Mouse (Mus musculus): ENCODE measurements at regions not wholly inside any gene's neighbourhood (a gene's known extent, or its start where the extent isn't known, plus 50 kb on each side); places are given as distances from the start of the nearest gene placed in this dataset.
A peak's percentile ranks its signal among the peaks of the same experiment; 100 is the strongest.

DNA sequence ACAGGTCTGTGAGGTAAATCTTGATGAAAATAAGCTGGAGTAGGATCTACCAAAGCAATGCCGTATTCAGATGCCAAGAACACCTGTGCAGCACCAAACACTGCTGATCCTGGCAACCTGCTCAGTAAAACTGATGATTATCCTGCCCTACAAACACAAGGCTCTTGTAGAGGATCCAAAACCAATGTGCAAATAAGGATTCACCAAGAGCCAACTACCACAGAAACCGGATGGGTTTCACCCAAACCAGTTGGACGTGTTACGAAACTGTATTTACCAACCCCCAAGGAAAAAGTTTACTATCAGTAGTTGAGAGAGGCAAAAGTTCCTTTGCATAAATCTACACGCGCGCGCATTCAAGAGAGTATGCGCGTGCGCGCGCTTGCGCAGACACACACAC, 120.8 kb upstream of the Il15 start:
- no peak for ATAC-seq (replicated peaks in 1 of 2; ENCODE audit: insufficient read depth in 1 of 2, low FRiP score in 2 of 2, low TSS enrichment in 1 of 2, low read depth in 1 of 2, poor library complexity in 2 of 2, severe bottlenecking in 2 of 2)

DNA sequence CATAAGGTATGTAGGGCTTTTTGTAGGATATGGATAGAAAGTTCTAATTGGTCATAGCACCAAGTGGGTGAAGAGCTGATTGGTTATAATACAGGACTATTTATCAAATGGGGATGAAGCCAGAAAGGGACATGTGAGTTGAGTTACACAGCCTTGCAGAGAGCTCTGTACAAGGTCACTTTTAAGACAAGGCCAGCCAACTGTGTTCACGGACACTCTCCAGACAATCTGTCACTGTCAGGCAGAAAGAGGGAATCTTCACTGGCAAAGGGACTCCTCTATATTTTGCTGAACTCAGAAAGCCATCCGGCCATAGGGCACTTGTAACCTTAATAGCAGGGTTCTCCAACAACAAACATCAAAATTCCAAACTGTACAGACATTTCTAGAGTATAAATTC, 95.5 kb upstream of the Il15 start:
- no peak for ATAC-seq (replicated peaks in 1 of 2; ENCODE audit: insufficient read depth in 1 of 2, low FRiP score in 2 of 2, low TSS enrichment in 1 of 2, low read depth in 1 of 2, poor library complexity in 2 of 2, severe bottlenecking in 2 of 2)

DNA sequence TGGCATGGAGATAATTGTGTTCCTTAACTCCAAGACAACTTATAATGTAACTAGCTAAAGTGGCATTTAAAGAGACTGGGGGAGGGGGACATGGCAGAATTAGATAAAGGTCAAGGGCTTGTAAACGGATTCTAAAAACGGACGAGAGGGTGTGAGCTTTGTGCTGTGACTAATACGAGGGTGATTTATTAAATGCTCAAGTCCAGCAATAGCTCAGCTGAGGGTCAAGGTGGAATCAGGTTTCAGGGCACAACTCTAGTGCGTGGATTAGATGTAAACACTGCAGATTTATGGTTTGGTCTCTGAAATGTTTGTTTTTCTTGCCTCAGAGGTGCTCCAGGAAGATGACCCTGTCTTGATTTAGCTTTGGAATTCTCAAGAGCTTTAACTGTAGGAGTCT, 74.8 kb upstream of the Il15 start:
- ATAC-seq (replicated peaks in 1 of 2; ENCODE audit: insufficient read depth in 1 of 2, low FRiP score in 2 of 2, low TSS enrichment in 1 of 2, low read depth in 1 of 2, poor library complexity in 2 of 2, severe bottlenecking in 2 of 2), result no peak

DNA sequence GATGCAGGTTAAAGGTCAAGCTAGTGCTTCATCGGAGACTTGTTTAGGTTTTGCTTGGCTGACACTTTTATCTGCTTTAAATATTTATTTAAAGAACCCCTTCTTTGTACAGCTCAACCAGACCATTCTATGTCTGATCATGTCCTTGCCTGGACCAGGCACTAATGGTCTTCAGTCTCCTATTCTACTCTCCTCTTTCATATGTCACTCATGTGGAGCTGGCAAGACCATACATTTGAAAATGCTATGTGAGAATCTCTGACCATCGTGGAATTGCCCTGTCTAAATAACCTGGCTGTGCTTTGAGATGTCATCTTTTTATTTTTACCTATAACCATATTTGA, 74.4 kb upstream of the Il15 start:
- ATAC-seq (replicated peaks in 1 of 2; ENCODE audit: insufficient read depth in 1 of 2, low FRiP score in 2 of 2, low TSS enrichment in 1 of 2, low read depth in 1 of 2, poor library complexity in 2 of 2, severe bottlenecking in 2 of 2), result no peak

DNA sequence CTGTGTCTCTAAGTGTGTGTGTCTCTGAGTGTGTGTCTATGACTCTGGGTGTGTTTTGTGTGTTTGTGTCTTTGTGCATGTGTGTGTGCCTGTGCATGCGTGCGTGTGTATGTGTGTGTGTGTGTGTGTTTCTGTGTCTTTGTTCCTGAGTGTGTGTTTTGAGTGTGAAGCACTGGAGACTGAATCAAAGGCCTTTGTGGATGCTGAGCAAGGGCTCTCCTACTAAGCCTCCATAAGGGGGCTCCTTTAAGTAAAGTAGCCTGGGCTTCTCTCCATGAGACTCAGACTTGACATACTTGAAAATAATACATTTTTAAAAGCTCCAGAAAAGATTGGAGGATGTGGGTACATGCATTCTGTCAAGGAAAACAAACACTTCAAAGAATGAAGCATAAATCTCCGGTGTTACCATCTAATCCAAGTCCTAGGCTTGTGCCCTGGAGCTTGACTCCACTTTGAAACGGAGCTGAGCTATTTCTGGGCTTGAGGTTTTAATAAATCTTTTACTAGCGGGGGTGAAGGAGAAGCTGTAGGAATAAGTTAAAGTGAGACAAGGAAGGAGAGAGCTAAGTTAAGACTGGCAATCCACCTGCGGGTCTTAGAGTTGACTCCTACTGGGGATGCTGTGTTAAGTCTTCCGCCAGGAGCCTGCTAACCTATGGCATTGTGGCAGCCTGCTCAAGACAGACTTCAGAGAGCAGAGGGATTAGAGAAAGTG, 73.8 kb upstream of the Il15 start:
- no peak; a peak in 1 of 4 replicates for ATAC-seq (replicated peaks in 1 of 2; ENCODE audit: insufficient read depth in 1 of 2, low FRiP score in 2 of 2, low TSS enrichment in 1 of 2, low read depth in 1 of 2, poor library complexity in 2 of 2, severe bottlenecking in 2 of 2)

DNA sequence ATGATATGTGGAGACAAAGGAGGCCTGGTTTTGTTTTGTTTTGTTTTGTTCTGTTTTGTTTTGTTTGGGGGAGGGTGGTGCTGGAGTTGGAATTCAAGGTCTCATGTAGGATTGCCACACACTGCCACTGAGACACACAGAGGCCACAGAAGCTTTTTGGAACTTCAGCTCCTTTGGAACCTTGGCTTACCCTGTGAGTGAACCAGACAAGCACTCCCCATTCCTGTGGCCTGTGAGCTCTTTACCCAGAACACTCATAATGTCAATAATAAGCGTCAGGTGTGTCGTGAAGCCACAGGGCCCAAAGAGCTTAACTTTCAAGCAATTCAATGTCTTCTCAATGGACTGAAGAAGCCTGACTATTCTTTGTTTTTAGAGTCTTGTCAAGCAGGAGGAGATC, 70.2 kb upstream of the Il15 start:
- no peak for ATAC-seq (replicated peaks in 1 of 2; ENCODE audit: insufficient read depth in 1 of 2, low FRiP score in 2 of 2, low TSS enrichment in 1 of 2, low read depth in 1 of 2, poor library complexity in 2 of 2, severe bottlenecking in 2 of 2)

DNA sequence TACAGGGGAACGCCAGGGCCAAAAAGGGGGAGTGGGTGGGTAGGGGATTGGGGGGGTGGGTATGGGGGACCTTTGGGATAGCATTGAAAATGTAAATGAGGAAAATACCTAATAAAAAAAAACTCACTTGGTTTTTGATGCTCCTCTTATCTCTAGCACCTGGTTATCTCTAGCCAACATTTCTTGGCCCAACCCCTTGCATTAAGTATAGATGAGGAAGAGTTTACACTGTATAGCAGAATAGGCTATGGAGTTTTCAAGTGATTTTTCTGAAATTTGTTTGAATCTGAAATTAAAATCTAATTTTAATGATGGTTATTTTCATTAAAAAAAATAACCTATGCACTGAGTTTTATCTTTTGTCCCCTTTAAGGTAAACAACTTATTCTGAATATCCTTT, 68.8 kb upstream of the Il15 start:
- ATAC-seq (replicated peaks in 1 of 2; ENCODE audit: insufficient read depth in 1 of 2, low FRiP score in 2 of 2, low TSS enrichment in 1 of 2, low read depth in 1 of 2, poor library complexity in 2 of 2, severe bottlenecking in 2 of 2), result no peak

DNA sequence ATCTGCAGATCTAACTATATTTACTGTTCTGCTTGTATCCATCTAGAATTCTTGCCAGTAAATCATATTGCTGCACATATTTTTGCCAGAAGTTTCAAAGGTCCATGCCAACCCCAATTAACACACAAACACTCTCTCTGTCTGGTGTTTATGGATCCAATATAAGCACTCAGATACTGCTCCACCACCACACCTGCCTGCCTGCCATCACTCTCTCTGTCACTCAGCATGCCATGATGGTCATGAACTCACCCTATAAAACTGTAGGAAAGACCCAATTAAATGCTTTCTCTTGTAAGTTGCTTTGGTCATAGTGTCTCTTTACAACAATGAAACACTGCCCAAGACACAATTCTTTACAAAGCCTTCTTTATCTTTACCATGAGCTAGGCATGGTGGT, 66.8 kb upstream of the Il15 start:
- ATAC-seq (replicated peaks in 1 of 2; ENCODE audit: insufficient read depth in 1 of 2, low FRiP score in 2 of 2, low TSS enrichment in 1 of 2, low read depth in 1 of 2, poor library complexity in 2 of 2, severe bottlenecking in 2 of 2), result no peak

DNA sequence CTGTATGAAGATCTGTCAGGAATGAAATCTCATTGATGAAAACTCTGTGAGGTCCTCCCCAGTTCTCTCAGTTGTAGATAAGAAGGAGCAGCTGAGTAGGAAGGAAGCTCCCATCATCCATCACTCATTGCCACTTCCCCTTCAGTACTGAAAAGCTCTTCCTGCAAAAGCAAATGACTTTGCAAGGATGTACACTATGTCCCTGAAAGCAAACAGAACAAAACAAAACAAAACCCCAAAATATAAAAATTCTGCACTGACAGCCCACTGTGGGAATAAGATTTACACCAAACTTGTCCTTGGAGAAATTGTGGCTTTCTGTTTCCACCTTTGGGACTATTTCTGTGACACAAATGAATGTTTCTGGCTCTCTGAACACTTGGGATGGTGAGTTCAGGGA, 59.8 kb upstream of the Il15 start:
- ATAC-seq (replicated peaks in 1 of 2; ENCODE audit: insufficient read depth in 1 of 2, low FRiP score in 2 of 2, low TSS enrichment in 1 of 2, low read depth in 1 of 2, poor library complexity in 2 of 2, severe bottlenecking in 2 of 2), result peak in 1 of 2 experiments; percentile 56; a peak in 1 of 4 replicates

DNA sequence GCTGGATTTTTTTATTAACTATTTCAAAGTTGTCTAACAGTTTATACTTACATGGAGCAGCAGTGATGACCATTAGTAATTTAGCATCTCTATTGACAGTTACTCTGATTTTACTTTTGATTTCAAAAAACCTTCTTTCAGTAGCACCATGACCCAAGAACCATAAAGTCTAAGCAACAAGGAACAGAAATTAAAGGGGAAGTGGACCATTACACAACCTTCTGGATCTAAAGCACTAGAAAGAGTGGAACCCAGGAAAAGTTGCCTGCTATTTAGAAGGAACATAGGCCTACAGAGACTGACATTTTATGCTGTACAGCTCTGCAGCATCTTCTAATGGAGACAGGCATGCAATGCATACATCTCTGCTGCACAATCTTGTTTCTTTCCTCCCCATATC, 56.0 kb upstream of the Il15 start:
- no peak for ATAC-seq (replicated peaks in 1 of 2; ENCODE audit: insufficient read depth in 1 of 2, low FRiP score in 2 of 2, low TSS enrichment in 1 of 2, low read depth in 1 of 2, poor library complexity in 2 of 2, severe bottlenecking in 2 of 2)

DNA sequence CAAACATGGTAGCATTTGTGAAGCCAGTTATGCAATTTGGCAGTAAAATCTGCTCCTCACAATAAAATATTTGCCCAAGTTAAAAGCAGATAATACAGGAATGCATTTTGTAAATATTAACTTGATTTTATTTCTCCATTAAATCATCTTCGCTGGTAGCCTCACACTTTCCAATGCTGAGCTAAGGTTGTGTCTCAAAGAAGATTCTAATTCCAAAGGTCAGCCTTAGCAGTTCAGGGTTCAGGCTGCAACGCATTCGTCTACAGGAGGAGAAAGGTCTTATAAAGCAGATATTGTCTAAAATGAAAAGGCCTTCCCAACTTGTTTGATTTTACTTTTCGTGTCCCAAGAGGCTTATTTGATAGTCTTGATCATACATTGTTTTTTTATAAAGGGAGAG, 51.0 kb upstream of the Il15 start:
- no peak for ATAC-seq (replicated peaks in 1 of 2; ENCODE audit: insufficient read depth in 1 of 2, low FRiP score in 2 of 2, low TSS enrichment in 1 of 2, low read depth in 1 of 2, poor library complexity in 2 of 2, severe bottlenecking in 2 of 2)
